ENCODE assay signal across 11 mouse cellular contexts in genomic region chr16:45097467-45097866, GRCm38 (mm10). TPM values are rescaled to one million over a fixed set of nuclear protein-coding genes. Genes with fewer than 3 reads are reported as not detected.
DNase-seq lines count a peak whose midpoint lies in the region; ATAC-seq lines count a peak whose summit lies in the region.
"Had no signal": no experiment of that assay in that cellular context is flagged by ENCODE, and none has a peak within 500 bp of the region (broad histone marks: within the 10 kb centered on the region; RNA-seq: fewer than 3 reads in every experiment).

No protein-coding gene starts in this region.

- H3K9me3 ChIP-seq in lung, embryonic 15.5 days: no peaks in the 10 kb centered on the region
- H3K9me3 ChIP-seq in heart, embryonic 16.5 days (replicated peaks; ENCODE audit: control insufficient read depth, low read length): no peaks in the 10 kb centered on the region
- H3K9me3 ChIP-seq in stomach, embryonic 16.5 days (replicated peaks; ENCODE audit: control insufficient read depth, low read length): no peaks in the 10 kb centered on the region
- H3K9me3 ChIP-seq: hindbrain, embryonic 10.5 days; megakaryocyte, embryonic 14.5 days had no signal

- H3K4me3 ChIP-seq in lung, embryonic 15.5 days: no peak overlapping the region
- H3K4me3 ChIP-seq in heart, embryonic 16.5 days (ENCODE audit: low read length): peak overlapping the region; percentile 52
- peak overlapping the region; percentile 18; the same call in 1 of the 2 replicates for H3K4me3 ChIP-seq in stomach, embryonic 16.5 days (replicated peaks; ENCODE audit: low read length)
- H3K4me3 ChIP-seq: hindbrain, embryonic 10.5 days; megakaryocyte, embryonic 14.5 days had no signal

- WGBS in lung, embryonic 15.5 days: 93% methylated on average over 2 of the region's 2 CpGs
- 91% methylated on average over 2 of the region's 2 CpGs for WGBS in heart, embryonic 16.5 days
- 78% methylated on average over 2 of the region's 2 CpGs for WGBS in stomach, embryonic 16.5 days

- no peak overlapping the region for H3K27ac ChIP-seq in lung, embryonic 15.5 days
- no peak overlapping the region for H3K27ac ChIP-seq in heart, embryonic 16.5 days (ENCODE audit: low read length)
- H3K27ac ChIP-seq in stomach, embryonic 16.5 days (ENCODE audit: low read length): no peak overlapping the region
- H3K27ac ChIP-seq: hindbrain, embryonic 10.5 days had no signal

- H3K4me1 ChIP-seq in lung, embryonic 15.5 days: peaks cover 33% of the 10 kb centered on the region
- peaks cover 49% of the 10 kb centered on the region for H3K4me1 ChIP-seq in heart, embryonic 16.5 days (ENCODE audit: control insufficient read depth, insufficient read depth, low read length)
- H3K4me1 ChIP-seq in stomach, embryonic 16.5 days (ENCODE audit: control insufficient read depth, insufficient read depth, low read length): peaks cover 20% of the 10 kb centered on the region; the same call in 1 of the 2 replicates

- peak overlapping the region; percentile 44 for H3K4me2 ChIP-seq in lung, embryonic 15.5 days
- H3K4me2 ChIP-seq in heart, embryonic 16.5 days (ENCODE audit: low read depth, low read length): peak overlapping the region; percentile 62
- peak overlapping the region; percentile 55 for H3K4me2 ChIP-seq in stomach, embryonic 16.5 days (ENCODE audit: low read depth, low read length)

- peak; percentile 47 to 57 for DNase-seq in heart, adult 18-20 months
- DNase-seq in heart, adult 8-10 months (ENCODE audit: low spot score): no peak
- no peak for DNase-seq in lung, postnatal 36 days
- DNase-seq in spleen, adult 18-20 months: no peak
- DNase-seq in urinary bladder, postnatal 10 days (ENCODE audit: low spot score): no peak
- DNase-seq: cerebellum, postnatal 14 days had no signal

- ATAC-seq in lung, embryonic 15.5 days (ENCODE audit: borderline replicate concordance, extremely low read depth, low FRiP score, low TSS enrichment): no peak
- ATAC-seq in heart, embryonic 16.5 days (replicated peaks; ENCODE audit: extremely low read depth, insufficient read depth, low FRiP score): no peak
- ATAC-seq in stomach, embryonic 16.5 days (ENCODE audit: insufficient read depth, low FRiP score): no peak

- H3K36me3 ChIP-seq in lung, embryonic 15.5 days: no peaks in the 10 kb centered on the region
- no peaks in the 10 kb centered on the region for H3K36me3 ChIP-seq in heart, embryonic 16.5 days (ENCODE audit: control insufficient read depth, insufficient read depth)
- H3K36me3 ChIP-seq in stomach, embryonic 16.5 days (ENCODE audit: control insufficient read depth, insufficient read depth, low read length): no peaks in the 10 kb centered on the region
- H3K36me3 ChIP-seq: hindbrain, embryonic 10.5 days had no signal

- no peak overlapping the region for H3K9ac ChIP-seq in lung, embryonic 15.5 days
- no peak overlapping the region for H3K9ac ChIP-seq in heart, embryonic 16.5 days (ENCODE audit: low read length)
- H3K9ac ChIP-seq in stomach, embryonic 16.5 days (ENCODE audit: low read length): no peak overlapping the region

- H3K27me3 ChIP-seq in lung, embryonic 15.5 days: no peaks in the 10 kb centered on the region
- H3K27me3 ChIP-seq in heart, embryonic 16.5 days (ENCODE audit: control insufficient read depth, insufficient read depth, low read length): no peaks in the 10 kb centered on the region
- H3K27me3 ChIP-seq in stomach, embryonic 16.5 days (ENCODE audit: control insufficient read depth, insufficient read depth, low read length): no peaks in the 10 kb centered on the region

RNA-seq across cellular contexts. Expression of gene Ccdc80, which starts 4.3 kb away (rescaled TPM):
- total RNA-seq in heart, adult 18-20 months (2021): 10 to 100 TPM; 48.8 to 52.1 TPM
- total RNA-seq in heart, adult 8-10 months (2022): 10 to 100 TPM; 41.6 to 54.5 (median 48.7) TPM
- 73.1 and 73.5 TPM in 2 replicates for polyA plus RNA-seq in lung, embryonic 15.5 days (2015; fragmentation: Nextera tagmentation; extraction: Ambion mirVana)
- polyA plus RNA-seq in heart, embryonic 16.5 days (2015; fragmentation: Nextera tagmentation; extraction: Ambion mirVana): 77.5 and 80.0 TPM in 2 replicates
- 104 and 105 TPM in 2 replicates for polyA plus RNA-seq in stomach, embryonic 16.5 days (2015; fragmentation: Nextera tagmentation; extraction: Ambion mirVana)

Comparison
In these comparisons a context has a peak if more than half of its experiments do, and no peak if none do; other contexts are left out.
1. DNase-seq: peak in heart, adult 18-20 months (2 of 2); none in heart, adult 8-10 months (single experiment), lung, postnatal 36 days (single experiment), spleen, adult 18-20 months (0 of 2) and urinary bladder, postnatal 10 days (single experiment).
2. Peak in every context shown above with its lines, with median percentiles within 50 percentile points of each other: H3K4me2 ChIP-seq.